Mouse (Mus musculus): Measurements from ENCODE around the gene Strn4. TPM values are rescaled to one million over a fixed set of nuclear protein-coding genes. Genes with fewer than 3 reads are reported as not detected.

The Strn4 gene
- 20.8 TPM for polyA plus RNA-seq (2017; shearing (Covaris generic))

GRCm38 (mm10) chr7:16815351-16815941 lies at the start of gene Strn4:
TSS of gene Strn4 (plus strand) at chr7:16815889.

GRCm38 (mm10) chr7:16780825-16781554 lies 34.7 kb upstream of the Strn4 start, which contains the start of gene Slc1a5:
TSS of gene Slc1a5 (plus strand) at chr7:16781340.

GRCm38 (mm10) chr7:16816475-16817122 lies 910 bp downstream of the Strn4 start, which contains the start of gene Fkrp:
TSS of gene Fkrp (minus strand) at chr7:16816732.

GRCm38 (mm10) chr7:16842645-16843063 lies 27.0 kb downstream of the Strn4 start, which contains the start of gene Prkd2:
TSS of gene Prkd2 (plus strand) at chr7:16842902.

GRCm38 (mm10) chr7:16875310-16875325 lies 59.4 kb downstream of the Strn4 start, which contains the start of gene Dact3:
TSS of gene Dact3 (plus strand) at chr7:16875317.

Other genes with a start within 250 kb of the Strn4 start
- gene Arhgap35, start 200.9 kb upstream of the Strn4 start, polyA plus RNA-seq (2017; shearing (Covaris generic)), result 3.6 TPM
- gene Ceacam15, start 140.2 kb upstream of the Strn4 start, polyA plus RNA-seq (2017; shearing (Covaris generic)), result 1.6 TPM
- not detected for gene Ceacam9, start 94.0 kb upstream of the Strn4 start, polyA plus RNA-seq (2017; shearing (Covaris generic))
- gene Ap2s1, start 77.5 kb upstream of the Strn4 start, polyA plus RNA-seq (2017; shearing (Covaris generic)), result 226 TPM
- gene Slc1a5, start 34.5 kb upstream of the Strn4 start, polyA plus RNA-seq (2017; shearing (Covaris generic)), result 91.9 TPM
- gene Fkrp, start 843 bp downstream of the Strn4 start, polyA plus RNA-seq (2017; shearing (Covaris generic)), result 5.1 TPM
- 239 TPM for gene Prkd2, start 27.0 kb downstream of the Strn4 start, polyA plus RNA-seq (2017; shearing (Covaris generic))
- not detected for gene Dact3, start 59.4 kb downstream of the Strn4 start, polyA plus RNA-seq (2017; shearing (Covaris generic))
- not detected for gene Gng8, start 75.9 kb downstream of the Strn4 start, polyA plus RNA-seq (2017; shearing (Covaris generic))
- 7.0 TPM for gene Ptgir, start 90.6 kb downstream of the Strn4 start, polyA plus RNA-seq (2017; shearing (Covaris generic))
- 91.2 TPM for gene Calm3, start 108.2 kb downstream of the Strn4 start, polyA plus RNA-seq (2017; shearing (Covaris generic))
- not detected for gene Pnmal2, start 128.8 kb downstream of the Strn4 start, polyA plus RNA-seq (2017; shearing (Covaris generic))
- gene Pnmal1, start 143.8 kb downstream of the Strn4 start, polyA plus RNA-seq (2017; shearing (Covaris generic)), result 0.06 TPM
- gene Gm42372, start 167.2 kb downstream of the Strn4 start, polyA plus RNA-seq (2017; shearing (Covaris generic)), result 4.5 TPM
- gene Ccdc8, start 176.8 kb downstream of the Strn4 start, polyA plus RNA-seq (2017; shearing (Covaris generic)), result not detected
- gene Ppp5c, start 212.0 kb downstream of the Strn4 start, polyA plus RNA-seq (2017; shearing (Covaris generic)), result 118 TPM
- gene Hif3a, start 246.5 kb downstream of the Strn4 start, polyA plus RNA-seq (2017; shearing (Covaris generic)), result 1.4 TPM